Mouse (Mus musculus) heart, embryonic 11.5 days (tissue): ENCODE results near the gene Rab11fip3. TPM values are rescaled to one million over a fixed set of nuclear protein-coding genes. Genes with fewer than 3 reads are reported as not detected.

ENCODE experiments used
- ATAC-seq: fragments of 200-750 bp; cut with Nextera tagmentation; replicated peaks from 2 replicates; pipeline ENCODE4 v1.8.0; 2017; ENCODE audit warnings: moderate library complexity; ENCODE audit not compliant: insufficient number of reproducible peaks, low FRiP score, low TSS enrichment
- H3K27ac ChIP-seq: fragments of 300-500 bp; sonication (generic); 2 replicates; pipeline ENCODE4 v1.5.1; 2014; ENCODE audit warnings: mild to moderate bottlenecking, low read depth, low read length
- H3K27me3 ChIP-seq: fragments of 300-500 bp; sonication (generic); 2 replicates; pipeline ENCODE4 v1.6.1; 2014; ENCODE audit warnings: mild to moderate bottlenecking, low read length, mixed read lengths; ENCODE audit not compliant: control insufficient read depth, insufficient read depth
- H3K36me3 ChIP-seq: fragments of 300-500 bp; sonication (generic); 2 replicates; pipeline ENCODE4 v1.6.1; 2014; ENCODE audit warnings: mild to moderate bottlenecking, low read length, moderate library complexity, mixed read lengths; ENCODE audit not compliant: control insufficient read depth, insufficient read depth
- H3K4me1 ChIP-seq: fragments of 300-500 bp; sonication (generic); 2 replicates; pipeline ENCODE4 v1.6.1; 2014; ENCODE audit warnings: low read length; ENCODE audit not compliant: control insufficient read depth, insufficient read depth
- H3K4me2 ChIP-seq: fragments of 300-500 bp; sonication (generic); 2 replicates; pipeline ENCODE4 v1.6.1; 2014; ENCODE audit warnings: mild to moderate bottlenecking, moderate library complexity
- H3K4me3 ChIP-seq: fragments of 300-500 bp; sonication (generic); 2 replicates; pipeline ENCODE4 v1.5.1; 2014; ENCODE audit warnings: low read depth, low read length
- H3K9ac ChIP-seq: fragments of 300-500 bp; sonication (generic); 2 replicates; pipeline ENCODE4 v1.6.1; 2014; ENCODE audit warnings: mild to moderate bottlenecking, low read depth, low read length, moderate library complexity
- H3K9me3 ChIP-seq: fragments of 300-500 bp; sonication (generic); replicated peaks from 2 replicates; pipeline ENCODE4 v1.6.1; 2016; ENCODE audit warnings: low read length; ENCODE audit not compliant: control insufficient read depth
- whole genome bisulfite sequencing: fragments of 180-500 bp; shearing (Covaris S2); extraction: QIAGEN DNeasy Blood & Tissue Kit; methylation state at CpG from one replicate; pipeline ENCODE4 v1.1.7; 2014; ENCODE audit not compliant: insufficient replicate concordance; 5-methylcytosine and 5-hydroxymethylcytosine counted together
- polyA plus RNA-seq: library from polyadenylated mRNA; unstranded; fragments of >200 nt; fragmentation: Nextera tagmentation; extraction: Ambion mirVana; gene quantifications from 2 replicates; pipeline ENCODE4 v1.2.1, GENCODE M21; 2014

The Rab11fip3 gene
- polyA plus RNA-seq, 1 experiment from 2014 or later = 11.9 TPM

DNA sequence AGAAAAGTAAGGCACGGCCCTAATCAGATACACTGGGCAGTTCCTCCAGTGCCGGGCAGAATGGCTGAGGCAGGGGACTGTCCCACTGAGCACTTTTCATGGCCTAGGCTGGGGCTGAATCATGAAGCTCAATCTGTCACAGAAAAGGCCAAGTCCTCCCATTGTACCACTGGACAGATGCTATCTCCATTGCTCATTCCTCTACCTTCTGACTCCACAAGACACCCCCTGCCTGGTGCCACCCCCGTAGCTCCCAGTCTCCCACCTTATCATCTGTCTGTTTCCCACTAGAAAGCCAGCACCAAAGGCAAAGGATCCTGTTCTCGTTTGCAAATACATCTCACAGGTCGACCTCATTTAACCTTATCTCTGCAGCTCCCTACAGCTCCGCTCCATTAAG is 37.3 kb downstream of the Rab11fip3 start:
- H3K9me3 ChIP-seq = no peaks in the 10 kb centered on the region
- H3K27me3 ChIP-seq = no peaks in the 10 kb centered on the region
- WGBS = 51% methylated on average over 6 of the region's 6 CpGs
- no peak overlapping the region for H3K27ac ChIP-seq
- H3K4me1 ChIP-seq = no peaks in the 10 kb centered on the region
- H3K36me3 ChIP-seq = no peaks in the 10 kb centered on the region
- no peak overlapping the region for H3K4me3 ChIP-seq
- no peak overlapping the region for H3K4me2 ChIP-seq
- ATAC-seq = no peak
- H3K9ac ChIP-seq = no peak overlapping the region

DNA sequence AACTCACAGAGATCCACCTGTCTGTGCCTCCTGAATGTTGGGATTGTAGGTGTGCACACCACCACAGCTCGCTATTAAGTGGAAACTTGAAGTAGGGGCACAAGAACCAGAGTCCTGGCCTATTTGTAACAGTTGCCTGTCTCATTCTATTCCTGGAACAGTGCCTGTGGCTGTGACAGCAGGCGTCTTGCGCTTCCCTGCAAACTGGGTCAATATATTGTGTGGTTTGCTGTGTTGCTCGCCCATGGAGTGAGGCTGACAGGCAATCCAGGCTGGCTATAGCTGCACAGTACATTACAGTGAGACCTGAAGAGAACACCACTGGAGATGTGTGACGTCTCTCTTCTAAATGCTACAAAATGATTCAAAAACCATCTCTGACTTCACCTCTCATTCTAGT is 37.8 kb downstream of the Rab11fip3 start:
- H3K9me3 ChIP-seq = no peaks in the 10 kb centered on the region
- no peaks in the 10 kb centered on the region for H3K27me3 ChIP-seq
- H3K9ac ChIP-seq = no peak overlapping the region
- no peak overlapping the region for H3K4me3 ChIP-seq
- WGBS = 80% methylated on average over 5 of the region's 5 CpGs
- no peak for ATAC-seq
- no peak overlapping the region for H3K27ac ChIP-seq
- H3K4me1 ChIP-seq = no peaks in the 10 kb centered on the region
- H3K36me3 ChIP-seq = no peaks in the 10 kb centered on the region
- H3K4me2 ChIP-seq = no peak overlapping the region

DNA sequence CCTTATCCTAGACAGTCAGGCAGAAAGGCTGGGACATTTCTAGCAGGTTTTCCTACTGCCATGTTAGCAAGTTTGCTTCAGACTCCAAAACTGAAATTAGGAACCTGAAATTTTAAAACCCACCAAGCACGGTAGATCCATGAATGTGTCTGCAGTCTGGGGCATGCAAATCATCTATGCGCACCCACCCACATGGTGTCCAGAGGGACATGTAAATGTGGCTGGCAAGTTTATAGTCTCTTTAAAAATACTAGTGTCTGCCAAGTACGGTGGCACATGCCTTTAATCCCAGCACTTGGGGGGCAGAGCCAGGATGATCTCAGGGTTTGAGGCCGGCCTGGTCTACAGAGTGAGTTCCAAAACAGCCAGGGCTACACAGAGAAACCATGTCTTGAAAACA is 41.1 kb downstream of the Rab11fip3 start:
- peaks cover 3% of the 10 kb centered on the region; the same call in 1 of the 2 replicates for H3K36me3 ChIP-seq
- H3K9me3 ChIP-seq = no peaks in the 10 kb centered on the region
- no peaks in the 10 kb centered on the region for H3K4me1 ChIP-seq
- no peak overlapping the region for H3K4me2 ChIP-seq
- WGBS = 90% methylated on average over 4 of the region's 4 CpGs
- no peak for ATAC-seq
- H3K27ac ChIP-seq = no peak overlapping the region
- H3K4me3 ChIP-seq = no peak overlapping the region
- no peaks in the 10 kb centered on the region for H3K27me3 ChIP-seq
- H3K9ac ChIP-seq = no peak overlapping the region

DNA sequence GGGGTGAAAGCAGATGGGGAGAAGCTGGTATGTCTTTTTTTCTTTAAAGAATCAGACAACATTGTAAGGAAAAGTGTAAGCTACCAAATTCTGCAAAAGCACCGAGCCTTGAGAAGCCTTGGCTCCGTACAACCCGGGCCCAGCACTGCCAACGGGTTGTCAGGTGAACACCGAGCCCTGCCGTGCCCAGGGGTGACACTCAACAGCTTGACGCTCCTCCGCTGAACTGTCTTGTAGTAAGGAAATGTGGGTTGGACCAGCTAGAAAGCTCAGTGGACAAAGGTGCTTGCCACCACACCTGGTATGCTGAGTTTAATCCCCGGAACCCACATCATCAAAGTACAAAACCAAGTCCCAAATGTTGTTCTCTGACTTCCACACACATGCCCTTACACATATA is 44.7 kb downstream of the Rab11fip3 start:
- H3K4me3 ChIP-seq = no peak overlapping the region
- H3K9me3 ChIP-seq = no peaks in the 10 kb centered on the region
- no peaks in the 10 kb centered on the region for H3K27me3 ChIP-seq
- H3K36me3 ChIP-seq = peaks cover 3% of the 10 kb centered on the region; the same call in 1 of the 2 replicates
- peaks cover 12% of the 10 kb centered on the region for H3K4me1 ChIP-seq
- no peak for ATAC-seq
- no peak overlapping the region for H3K4me2 ChIP-seq
- WGBS = 90% methylated on average over 9 of the region's 9 CpGs
- H3K9ac ChIP-seq = no peak overlapping the region
- no peak overlapping the region for H3K27ac ChIP-seq

DNA sequence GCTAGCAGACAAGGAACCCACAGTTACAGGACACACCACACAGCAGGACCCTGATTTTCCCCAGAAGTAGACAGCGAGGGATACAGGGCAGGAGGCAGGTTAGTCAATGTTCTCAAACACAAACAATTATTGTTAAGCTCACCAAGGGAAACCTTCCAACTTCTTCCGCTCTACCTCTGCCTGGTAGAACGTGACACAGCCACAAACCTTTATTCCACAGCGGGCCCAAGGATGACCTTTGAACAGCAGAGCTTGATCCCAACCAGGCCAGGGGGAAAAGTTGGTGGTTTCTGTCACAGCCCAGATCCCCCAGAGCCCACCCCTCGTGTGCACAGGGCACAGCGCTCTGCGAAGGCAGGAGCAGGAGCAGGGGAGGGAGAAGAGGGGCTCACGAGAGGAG is 45.4 kb downstream of the Rab11fip3 start:
- H3K36me3 ChIP-seq = peaks cover 3% of the 10 kb centered on the region; the same call in 1 of the 2 replicates
- no peaks in the 10 kb centered on the region for H3K9me3 ChIP-seq
- H3K4me1 ChIP-seq = peaks cover 12% of the 10 kb centered on the region
- no peak overlapping the region for H3K9ac ChIP-seq
- 89% methylated on average over 8 of the region's 8 CpGs for WGBS
- no peak overlapping the region for H3K27ac ChIP-seq
- H3K27me3 ChIP-seq = no peaks in the 10 kb centered on the region
- no peak for ATAC-seq
- no peak overlapping the region for H3K4me3 ChIP-seq
- no peak overlapping the region for H3K4me2 ChIP-seq

DNA sequence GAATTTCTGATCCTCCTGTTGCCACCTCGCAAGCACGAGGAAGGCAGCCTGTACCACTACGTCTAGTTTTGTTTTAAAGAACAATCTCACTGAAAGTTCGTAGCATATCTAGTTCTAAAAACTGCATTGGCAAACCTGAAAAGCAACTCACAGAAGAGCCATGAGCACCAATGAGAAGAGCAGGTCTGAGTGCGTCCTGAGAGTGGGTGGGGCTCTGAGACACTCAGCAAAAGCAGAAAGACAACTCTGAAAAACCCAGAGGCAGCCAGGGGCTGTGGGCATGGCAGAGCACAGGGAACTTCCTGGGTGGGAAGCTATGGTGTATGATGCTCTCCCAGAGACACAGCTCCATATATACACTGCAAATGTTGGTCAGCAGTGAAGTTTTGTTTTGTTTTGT is 46.2 kb downstream of the Rab11fip3 start:
- no peak overlapping the region for H3K4me2 ChIP-seq
- WGBS = 89% methylated on average over 5 of the region's 5 CpGs
- ATAC-seq = no peak
- H3K4me3 ChIP-seq = no peak overlapping the region
- H3K27me3 ChIP-seq = no peaks in the 10 kb centered on the region
- H3K9me3 ChIP-seq = no peaks in the 10 kb centered on the region
- H3K9ac ChIP-seq = no peak overlapping the region
- peaks cover 3% of the 10 kb centered on the region; the same call in 1 of the 2 replicates for H3K36me3 ChIP-seq
- peaks cover 18% of the 10 kb centered on the region for H3K4me1 ChIP-seq
- H3K27ac ChIP-seq = no peak overlapping the region

DNA sequence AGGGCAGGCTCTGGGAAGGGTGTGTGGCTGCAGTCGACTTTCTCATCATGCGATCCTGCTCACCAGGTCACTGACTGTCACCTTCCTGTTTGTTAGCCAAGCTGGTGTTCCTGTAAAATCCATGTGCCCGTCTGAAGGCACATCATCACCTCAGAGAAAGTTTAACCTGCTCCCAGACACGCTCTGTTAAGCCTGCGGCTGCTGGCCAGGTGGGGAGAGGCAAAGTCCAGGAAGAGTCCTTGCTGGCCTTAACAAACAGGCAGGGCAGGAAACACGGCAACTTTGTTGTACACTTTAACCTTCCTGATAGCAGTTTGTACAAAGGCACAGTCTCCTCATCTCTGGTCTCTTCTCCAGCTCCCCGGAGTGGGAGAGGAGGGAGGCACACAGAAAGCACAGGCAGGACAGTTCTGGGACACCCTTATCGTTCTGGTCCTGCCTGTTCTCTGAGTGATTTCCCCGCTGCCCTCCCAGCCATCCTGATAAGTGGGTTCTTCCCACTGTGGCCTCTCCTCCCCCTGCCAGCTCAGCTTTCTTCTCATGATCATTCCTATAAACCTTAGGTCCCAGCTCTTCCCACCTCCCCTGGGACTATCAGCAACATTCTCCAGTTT is 47.5 kb downstream of the Rab11fip3 start:
- Histone ChIP-seq H3K4me1 (peaks cover 24% of the 10 kb centered on the region), H3K27ac (peak overlapping the region; percentile 17; the same call in 1 of the 2 replicates), H3K27me3 (no peaks in the 10 kb centered on the region), H3K36me3 (peaks cover 3% of the 10 kb centered on the region; the same call in 1 of the 2 replicates), H3K9me3 (no peaks in the 10 kb centered on the region), H3K4me2 (0 out of 2 replicates have a peak overlapping the region, but pooled peaks have one; percentile 7), H3K9ac (peak overlapping the region; percentile 22; the same call in 1 of the 2 replicates), H3K4me3 (no peak overlapping the region)
- ATAC-seq = no peak
- 43% methylated on average over 9 of the region's 9 CpGs for WGBS

DNA sequence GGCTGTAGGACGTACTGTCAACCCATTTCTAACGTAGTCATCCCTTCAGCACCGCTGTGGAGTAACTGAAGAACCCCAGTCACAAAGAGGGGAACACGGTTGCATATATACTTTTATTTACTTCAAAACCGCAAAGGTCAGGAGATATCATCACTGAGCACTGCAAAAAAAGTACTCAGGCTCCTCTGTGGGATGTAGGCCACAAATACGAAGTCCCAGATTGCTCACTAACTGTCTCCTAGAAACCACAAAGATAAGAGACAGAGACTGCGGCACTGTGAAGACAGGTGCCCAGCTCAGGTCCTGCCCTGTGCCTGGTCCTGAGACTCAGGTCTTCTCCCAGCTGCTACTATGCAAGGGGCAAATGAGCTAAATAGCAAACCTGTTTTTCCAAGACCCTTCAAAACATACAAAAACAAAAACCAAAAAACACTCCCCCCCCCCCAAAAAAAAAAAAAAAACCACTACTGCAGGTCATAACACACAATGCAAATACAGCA is 48.5 kb downstream of the Rab11fip3 start:
- peaks cover 24% of the 10 kb centered on the region for H3K4me1 ChIP-seq
- no peak overlapping the region for H3K27ac ChIP-seq
- H3K9ac ChIP-seq = no peak overlapping the region
- no peak for ATAC-seq
- H3K27me3 ChIP-seq = no peaks in the 10 kb centered on the region
- no peak overlapping the region for H3K4me2 ChIP-seq
- WGBS = 69% methylated on average over 7 of the region's 7 CpGs
- peaks cover 3% of the 10 kb centered on the region; the same call in 1 of the 2 replicates for H3K36me3 ChIP-seq
- no peaks in the 10 kb centered on the region for H3K9me3 ChIP-seq
- no peak overlapping the region for H3K4me3 ChIP-seq

DNA sequence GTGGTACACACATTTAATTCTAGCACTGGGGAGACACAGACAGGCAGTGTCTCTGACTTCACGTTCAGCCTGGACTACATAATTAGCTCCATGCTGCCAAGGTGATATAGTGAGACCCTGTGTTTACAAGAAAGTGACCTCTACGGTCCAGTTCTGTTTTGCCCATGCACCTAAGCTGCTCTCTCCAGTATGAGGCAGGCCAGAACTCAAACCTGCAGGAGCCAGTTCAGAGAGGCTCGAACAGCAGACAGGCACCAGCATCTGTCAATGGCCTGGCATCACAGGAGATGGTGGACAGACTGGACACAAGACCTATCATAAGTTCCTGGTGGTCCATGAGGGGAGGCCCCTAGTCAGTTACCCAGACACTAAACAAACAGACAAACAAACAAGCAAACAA is 51.0 kb downstream of the Rab11fip3 start:
- peak overlapping the region; percentile 72 for H3K27ac ChIP-seq
- peaks cover 24% of the 10 kb centered on the region for H3K4me1 ChIP-seq
- no peak for ATAC-seq
- no peaks in the 10 kb centered on the region for H3K27me3 ChIP-seq
- no peak overlapping the region for H3K4me3 ChIP-seq
- H3K9me3 ChIP-seq = no peaks in the 10 kb centered on the region
- H3K9ac ChIP-seq = no peak overlapping the region; the same call in 1 of the 2 replicates
- H3K4me2 ChIP-seq = no peak overlapping the region
- H3K36me3 ChIP-seq = peaks cover 6% of the 10 kb centered on the region; the same call in 1 of the 2 replicates
- WGBS = 47% methylated on average over 3 of the region's 3 CpGs
